Mouse (Mus musculus): ENCODE measurements around the gene Zfp2. TPM values are rescaled to one million over a fixed set of nuclear protein-coding genes. Genes with fewer than 3 reads are reported as not detected.
A peak's percentile ranks its signal among the peaks of the same experiment; 100 is the strongest.

Gene Zfp2
- total and polyA plus RNA-seq, 3 experiments, result 0.71 to 7.9 (median 6.5) TPM

- DNase-seq, result peak; percentile 37
Observed at GRCm38 (mm10) chr11:50850989-50851601, 64.9 kb downstream of the Zfp2 start.

GRCm38 (mm10) chr11:50850177-50850735 lies 65.7 kb downstream of the Zfp2 start, which contains the start of gene Grm6:
Gene Grm6 (plus strand): TSS chr11:50850685.
- DNase-seq, result no peak

- DNase-seq, result no peak
Observed at GRCm38 (mm10) chr11:50849310-50849709, 66.7 kb downstream of the Zfp2 start.

Other genes with a start within 250 kb of the Zfp2 start
- gene Zfp354c, start 88.4 kb downstream of the Zfp2 start, total RNA-seq (2021), result 1 to 10 TPM; 2.6 to 6.1 TPM
- gene Zfp354c, start 88.4 kb downstream of the Zfp2 start, polyA plus RNA-seq (2012; rRNA removed), result 0.40 and 0.62 TPM in 2 replicates
- gene Zfp879, start 74.6 kb downstream of the Zfp2 start, total RNA-seq (2021), result under 1 TPM; 0.69 to 0.93 TPM
- gene Zfp879, start 74.6 kb downstream of the Zfp2 start, polyA plus RNA-seq (2012; rRNA removed), result 0.03 and 0.10 TPM in 2 replicates
- gene Grm6, start 65.5 kb downstream of the Zfp2 start, total RNA-seq (2021), result not detected
- not detected in 2 replicates for gene Grm6, start 65.5 kb downstream of the Zfp2 start, polyA plus RNA-seq (2012; rRNA removed)
- 1 to 10 TPM; 2.6 to 4.9 TPM for gene Zfp454, start 28.5 kb downstream of the Zfp2 start, total RNA-seq (2021)
- gene Zfp454, start 28.5 kb downstream of the Zfp2 start, polyA plus RNA-seq (2012; rRNA removed), result 0.11 and 0.32 TPM in 2 replicates
- gene Zfp354b, start 15.5 kb upstream of the Zfp2 start, total RNA-seq (2021), result 1 to 10 TPM; 2.7 to 3.0 TPM
- 0.06 and 0.11 TPM in 2 replicates for gene Zfp354b, start 15.5 kb upstream of the Zfp2 start, polyA plus RNA-seq (2012; rRNA removed)
- not detected for gene 4933414I15Rik, start 27.6 kb upstream of the Zfp2 start, total RNA-seq (2021)
- not detected in 2 replicates for gene 4933414I15Rik, start 27.6 kb upstream of the Zfp2 start, polyA plus RNA-seq (2012; rRNA removed)
- not detected for gene Prop1, start 37.6 kb upstream of the Zfp2 start, total RNA-seq (2021)
- 0.09 and 0.20 TPM in 2 replicates for gene Prop1, start 37.6 kb upstream of the Zfp2 start, polyA plus RNA-seq (2012; rRNA removed)
- not detected for gene Olfr1378, start 50.4 kb upstream of the Zfp2 start, total RNA-seq (2021)
- not detected in 2 replicates for gene Olfr1378, start 50.4 kb upstream of the Zfp2 start, polyA plus RNA-seq (2012; rRNA removed)
- not detected for gene Olfr1377, start 65.8 kb upstream of the Zfp2 start, total RNA-seq (2021)
- not detected in 2 replicates for gene Olfr1377, start 65.8 kb upstream of the Zfp2 start, polyA plus RNA-seq (2012; rRNA removed)
- not detected for gene Olfr51, start 87.4 kb upstream of the Zfp2 start, total RNA-seq (2021)
- gene Olfr51, start 87.4 kb upstream of the Zfp2 start, polyA plus RNA-seq (2012; rRNA removed), result not detected in 2 replicates
- gene Olfr54, start 98.1 kb upstream of the Zfp2 start, total RNA-seq (2021), result under 1 TPM; 0.32 to 0.55 TPM
- 3.4 and 3.9 TPM in 2 replicates for gene Olfr54, start 98.1 kb upstream of the Zfp2 start, polyA plus RNA-seq (2012; rRNA removed)
- not detected for gene Olfr1375, start 131.9 kb upstream of the Zfp2 start, total RNA-seq (2021)
- gene Olfr1375, start 131.9 kb upstream of the Zfp2 start, polyA plus RNA-seq (2012; rRNA removed), result not detected in 2 replicates
- gene Zfp354a, start 143.1 kb upstream of the Zfp2 start, total RNA-seq (2021), result 1 to 10 TPM; 4.7 to 8.5 TPM
- gene Zfp354a, start 143.1 kb upstream of the Zfp2 start, polyA plus RNA-seq (2012; rRNA removed), result 0.47 and 0.70 TPM in 2 replicates

All from adrenal gland, adult 2 months (tissue).